Mouse (Mus musculus) G1E (cell line): ENCODE measurements around the gene Ano1.

Experiments used
- CTCF ChIP-seq: IDR thresholded peaks from 2 replicates; pipeline ENCODE4 v1.5.1; 2012; ENCODE audit warnings: low read depth, low read length, inconsistent platforms, mixed read lengths
- GATA1 ChIP-seq: IDR thresholded peaks from 2 replicates; pipeline ENCODE4 v1.6.1; 2012; ENCODE audit warnings: borderline replicate concordance, low read length, inconsistent platforms, mixed read lengths
- GATA2 ChIP-seq: IDR thresholded peaks from 2 replicates; pipeline ENCODE4 v1.6.1; 2012; ENCODE audit warnings: low read depth, low read length, inconsistent platforms, borderline replicate concordance
- POLR2AphosphoS5 ChIP-seq: IDR thresholded peaks from 2 replicates; pipeline ENCODE4 v1.6.1; 2012; ENCODE audit warnings: low read depth, low read length, inconsistent platforms; ENCODE audit not compliant: insufficient replicate concordance
- TAL1 ChIP-seq: conservative IDR thresholded peaks from 2 replicates; pipeline ENCODE4 v1.6.1; 2012; ENCODE audit warnings: low read depth, low read length, inconsistent platforms, mixed read lengths

- TF ChIP-seq CTCF (no peak), GATA1 (no peak), TAL1 (no peak), POLR2AphosphoS5 (no peak), GATA2 (no peak)
These were observed 151.4 kb downstream of the Ano1 start for GRCm38 (mm10) chr7:144600333-144600900.
